Mouse (Mus musculus): ENCODE data around the gene Pyroxd1. TPM values are rescaled to one million over a fixed set of nuclear protein-coding genes. Genes with fewer than 3 reads are reported as not detected.

The Pyroxd1 gene
- polyA plus RNA-seq, 1 experiment from 2014 or later, result 13.2 TPM

GRCm38 (mm10) chr6:142411140-142411539, 65.7 kb downstream of the Pyroxd1 start:
- DNase-seq (ENCODE audit: low spot score), result no peak
- WGBS, result 14% methylated on average over 1 of the region's 1 CpGs
- Histone ChIP-seq H3K4me1 (ENCODE audit: control insufficient read depth, insufficient read depth, low read length) (peaks cover 4% of the 10 kb centered on the region; the same call in 1 of the 2 replicates), H3K36me3 (ENCODE audit: control insufficient read depth, insufficient read depth, low read length) (no peaks in the 10 kb centered on the region), H3K27ac (replicated peaks; ENCODE audit: low read depth, low read length) (no peak overlapping the region), H3K4me2 (ENCODE audit: low read depth, low read length) (no peak overlapping the region), H3K27me3 (replicated peaks; ENCODE audit: control insufficient read depth, insufficient read depth, low read length) (peaks cover 31% of the 10 kb centered on the region), H3K9me3 (ENCODE audit: control insufficient read depth, low read length) (no peaks in the 10 kb centered on the region), H3K9ac (ENCODE audit: low read depth, low read length) (no peak overlapping the region), H3K4me3 (ENCODE audit: low read depth, low read length) (no peak overlapping the region)
- no peak for ATAC-seq (ENCODE audit: low read depth)

Other genes with a start within 250 kb of the Pyroxd1 start
- 0.35 TPM in 1 of 2 replicates, not detected in the other for gene Slco1a6, start 137.1 kb upstream of the Pyroxd1 start, polyA plus RNA-seq (2014; fragmentation: Nextera tagmentation; extraction: Ambion mirVana)
- 0.35 and 0.42 TPM in 2 replicates for gene Iapp, start 47.2 kb upstream of the Pyroxd1 start, polyA plus RNA-seq (2014; fragmentation: Nextera tagmentation; extraction: Ambion mirVana)
- 0.75 and 0.96 TPM in 2 replicates for gene Slco1a5, start 22.7 kb upstream of the Pyroxd1 start, polyA plus RNA-seq (2014; fragmentation: Nextera tagmentation; extraction: Ambion mirVana)
- gene Recql, start 41.4 kb downstream of the Pyroxd1 start, polyA plus RNA-seq (2014; fragmentation: Nextera tagmentation; extraction: Ambion mirVana), result 22.9 and 30.2 TPM in 2 replicates
- 133 and 142 TPM in 2 replicates for gene Golt1b, start 41.6 kb downstream of the Pyroxd1 start, polyA plus RNA-seq (2014; fragmentation: Nextera tagmentation; extraction: Ambion mirVana)
- gene Spx, start 67.8 kb downstream of the Pyroxd1 start, polyA plus RNA-seq (2014; fragmentation: Nextera tagmentation; extraction: Ambion mirVana), result 1.1 TPM in 2 replicates
- not detected in 2 replicates for gene Gys2, start 127.5 kb downstream of the Pyroxd1 start, polyA plus RNA-seq (2014; fragmentation: Nextera tagmentation; extraction: Ambion mirVana)
- gene Ldhb, start 162.3 kb downstream of the Pyroxd1 start, polyA plus RNA-seq (2014; fragmentation: Nextera tagmentation; extraction: Ambion mirVana), result 218 and 247 TPM in 2 replicates
- gene Kcnj8, start 226.0 kb downstream of the Pyroxd1 start, polyA plus RNA-seq (2014; fragmentation: Nextera tagmentation; extraction: Ambion mirVana), result 16.8 and 21.0 TPM in 2 replicates